Mouse (Mus musculus) heart, embryonic 16.5 days (tissue): ENCODE data around the gene Nmral1. TPM values are rescaled to one million over a fixed set of nuclear protein-coding genes. Genes with fewer than 3 reads are reported as not detected.
A peak's percentile ranks its signal among the peaks of the same experiment; 100 is the strongest.

Experiments
- ATAC-seq: fragments of 200-750 bp; cut with Nextera tagmentation; replicated peaks from 2 replicates; pipeline ENCODE4 v1.8.0; 2017; ENCODE audit warnings: moderate number of reproducible peaks; ENCODE audit not compliant: insufficient read depth, low FRiP score; ENCODE audit errors: extremely low read depth
- H3K27ac ChIP-seq: fragments of 300-500 bp; sonication (generic); 2 replicates; pipeline ENCODE4 v1.5.1; 2014; ENCODE audit warnings: mild to moderate bottlenecking, low read length, control low read depth, moderate library complexity
- H3K27me3 ChIP-seq: fragments of 300-500 bp; sonication (generic); 2 replicates; pipeline ENCODE4 v1.6.1; 2014; ENCODE audit warnings: low read length, mixed read lengths; ENCODE audit not compliant: control insufficient read depth, insufficient read depth
- H3K36me3 ChIP-seq: fragments of 300-500 bp; sonication (generic); 2 replicates; pipeline ENCODE4 v1.6.1; 2014; ENCODE audit not compliant: control insufficient read depth, insufficient read depth
- H3K4me1 ChIP-seq: fragments of 300-500 bp; sonication (generic); 2 replicates; pipeline ENCODE4 v1.6.1; 2014; ENCODE audit warnings: low read length, mixed read lengths; ENCODE audit not compliant: control insufficient read depth, insufficient read depth
- H3K4me2 ChIP-seq: fragments of 300-500 bp; sonication (generic); 2 replicates; pipeline ENCODE4 v1.6.1; 2014; ENCODE audit warnings: low read depth, mild to moderate bottlenecking, control low read depth, low read length
- H3K4me3 ChIP-seq: fragments of 300-500 bp; sonication (generic); 2 replicates; pipeline ENCODE4 v1.5.1; 2014; ENCODE audit warnings: mild to moderate bottlenecking, control low read depth, low read length
- H3K9ac ChIP-seq: fragments of 300-500 bp; sonication (generic); 2 replicates; pipeline ENCODE4 v1.6.1; 2014; ENCODE audit warnings: low read length, control low read depth
- H3K9me3 ChIP-seq: fragments of 300-500 bp; sonication (generic); replicated peaks from 2 replicates; pipeline ENCODE4 v1.6.1; 2016; ENCODE audit warnings: low read length; ENCODE audit not compliant: control insufficient read depth
- WGBS: fragments of 180-500 bp; shearing (Covaris S2); extraction: QIAGEN DNeasy Blood & Tissue Kit; methylation state at CpG from one replicate; pipeline ENCODE4 v1.1.7; 2014; 5-methylcytosine and 5-hydroxymethylcytosine counted together
- polyA plus RNA-seq: library from polyadenylated mRNA; unstranded; fragments of >200 nt; fragmentation: Nextera tagmentation; extraction: Ambion mirVana; gene quantifications from 2 replicates; pipeline ENCODE4 v1.2.1, GENCODE M21; 2015

The Nmral1 gene
- polyA plus RNA-seq, 1 experiment from 2014 or later = 29.9 TPM

GRCm38 (mm10) chr16:4725266-4725665 lies 6.1 kb upstream of the Nmral1 start:
- no peak overlapping the region for H3K9ac ChIP-seq
- no peak for ATAC-seq
- no peak overlapping the region for H3K27ac ChIP-seq
- H3K36me3 ChIP-seq = no peaks in the 10 kb centered on the region
- no peaks in the 10 kb centered on the region for H3K9me3 ChIP-seq
- 71% methylated on average over 4 of the region's 4 CpGs for WGBS
- no peak overlapping the region for H3K4me3 ChIP-seq
- H3K4me1 ChIP-seq = peaks cover 12% of the 10 kb centered on the region
- no peaks in the 10 kb centered on the region for H3K27me3 ChIP-seq
- no peak overlapping the region for H3K4me2 ChIP-seq

DNA sequence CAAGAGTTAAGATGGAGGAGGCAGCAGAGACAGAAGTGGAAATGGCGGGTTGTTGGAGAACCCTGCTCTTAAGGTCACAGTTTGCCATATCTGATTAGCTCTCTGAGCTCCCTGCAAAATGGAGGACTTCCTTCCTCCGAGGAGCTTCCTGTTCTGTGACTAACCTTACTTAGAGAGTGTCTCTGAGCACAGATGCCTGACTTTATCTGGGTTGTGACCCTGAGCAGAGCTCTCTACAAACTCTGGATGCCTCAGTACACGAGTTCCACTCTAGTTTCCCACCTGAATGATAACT lies 3.7 kb upstream of the Nmral1 start:
- Histone ChIP-seq H3K9ac (no peak overlapping the region), H3K36me3 (no peaks in the 10 kb centered on the region), H3K9me3 (no peaks in the 10 kb centered on the region), H3K27ac (peak overlapping the region; percentile 34; the same call in 1 of the 2 replicates), H3K4me2 (no peak overlapping the region), H3K4me1 (peaks cover 4% of the 10 kb centered on the region), H3K27me3 (no peaks in the 10 kb centered on the region), H3K4me3 (no peak overlapping the region)
- 51% methylated on average over 3 of the region's 3 CpGs for WGBS
- no peak for ATAC-seq

DNA sequence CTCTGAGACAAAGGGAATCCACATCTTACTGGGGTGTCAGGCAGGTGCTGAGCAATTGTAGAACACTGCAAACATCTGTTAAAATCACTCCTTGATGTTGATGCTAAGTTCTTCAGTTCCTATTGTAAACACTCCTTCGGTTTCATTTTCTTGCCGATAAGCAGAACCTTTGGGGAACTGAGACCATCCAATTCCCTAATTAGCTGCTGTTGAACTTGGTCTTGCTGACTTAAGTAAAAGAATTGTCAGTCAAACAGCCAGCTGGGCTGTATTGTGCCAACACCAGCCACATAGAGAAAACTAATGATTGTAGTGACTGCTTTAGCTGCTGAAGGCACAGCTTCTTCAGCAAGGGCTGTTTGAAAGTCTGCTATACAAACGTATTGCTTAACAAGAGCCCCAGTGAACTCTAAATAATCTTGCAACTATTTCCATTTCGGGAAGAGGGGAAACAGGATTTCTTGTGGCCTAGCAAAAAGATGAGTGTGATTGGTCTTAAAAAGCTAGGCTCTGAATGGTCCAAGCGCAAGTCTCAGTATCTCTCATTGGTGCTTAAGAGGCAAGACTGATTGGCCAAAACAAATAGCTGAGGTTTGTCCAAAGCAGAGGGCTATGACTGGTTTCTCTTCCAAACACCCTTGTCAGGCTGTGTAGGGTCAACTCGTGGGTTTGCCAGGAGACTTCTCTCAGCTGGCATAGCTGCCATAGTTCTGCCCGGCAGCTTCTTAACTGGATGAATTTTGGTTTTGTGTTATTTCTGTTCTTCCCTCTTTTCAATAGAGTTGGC lies 3.2 kb upstream of the Nmral1 start:
- Histone ChIP-seq H3K36me3 (no peaks in the 10 kb centered on the region), H3K27me3 (no peaks in the 10 kb centered on the region), H3K9me3 (no peaks in the 10 kb centered on the region), H3K4me2 (no peak overlapping the region), H3K9ac (no peak overlapping the region), H3K4me3 (no peak overlapping the region), H3K4me1 (no peaks in the 10 kb centered on the region), H3K27ac (peak overlapping the region; percentile 34; the same call in 1 of the 2 replicates)
- no peak for ATAC-seq
- 68% methylated on average over 7 of the region's 7 CpGs for WGBS

DNA sequence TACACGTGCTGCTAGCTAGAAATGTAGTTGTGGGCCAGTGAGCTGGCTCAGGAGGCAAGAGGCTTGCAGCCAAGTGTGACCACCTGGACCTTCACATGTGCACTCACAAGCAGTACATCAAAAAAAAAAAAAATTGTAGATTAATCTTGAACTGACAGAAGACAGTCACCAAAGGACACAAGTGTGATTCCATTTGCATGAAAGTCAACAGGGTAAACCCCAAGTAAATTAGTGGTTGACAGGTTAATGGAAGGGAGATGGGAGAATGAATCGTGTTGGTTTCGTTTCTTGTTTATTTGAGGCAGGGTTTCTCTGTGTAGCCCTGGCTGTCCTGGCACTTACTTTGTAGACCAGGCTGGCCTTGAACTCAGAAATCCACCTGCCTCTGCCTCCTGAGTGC lies 1.3 kb downstream of the Nmral1 start:
- 69% methylated on average over 3 of the region's 3 CpGs for WGBS
- Histone ChIP-seq H3K4me3 (peak overlapping the region; percentile 65), H3K27me3 (no peaks in the 10 kb centered on the region), H3K36me3 (0 out of 2 replicates have a peak, but pooled peaks cover 3% of the 10 kb centered on the region), H3K4me2 (peak overlapping the region; percentile 69), H3K9ac (no peak overlapping the region), H3K27ac (no peak overlapping the region), H3K4me1 (no peaks in the 10 kb centered on the region), H3K9me3 (no peaks in the 10 kb centered on the region)
- ATAC-seq = no peak

DNA sequence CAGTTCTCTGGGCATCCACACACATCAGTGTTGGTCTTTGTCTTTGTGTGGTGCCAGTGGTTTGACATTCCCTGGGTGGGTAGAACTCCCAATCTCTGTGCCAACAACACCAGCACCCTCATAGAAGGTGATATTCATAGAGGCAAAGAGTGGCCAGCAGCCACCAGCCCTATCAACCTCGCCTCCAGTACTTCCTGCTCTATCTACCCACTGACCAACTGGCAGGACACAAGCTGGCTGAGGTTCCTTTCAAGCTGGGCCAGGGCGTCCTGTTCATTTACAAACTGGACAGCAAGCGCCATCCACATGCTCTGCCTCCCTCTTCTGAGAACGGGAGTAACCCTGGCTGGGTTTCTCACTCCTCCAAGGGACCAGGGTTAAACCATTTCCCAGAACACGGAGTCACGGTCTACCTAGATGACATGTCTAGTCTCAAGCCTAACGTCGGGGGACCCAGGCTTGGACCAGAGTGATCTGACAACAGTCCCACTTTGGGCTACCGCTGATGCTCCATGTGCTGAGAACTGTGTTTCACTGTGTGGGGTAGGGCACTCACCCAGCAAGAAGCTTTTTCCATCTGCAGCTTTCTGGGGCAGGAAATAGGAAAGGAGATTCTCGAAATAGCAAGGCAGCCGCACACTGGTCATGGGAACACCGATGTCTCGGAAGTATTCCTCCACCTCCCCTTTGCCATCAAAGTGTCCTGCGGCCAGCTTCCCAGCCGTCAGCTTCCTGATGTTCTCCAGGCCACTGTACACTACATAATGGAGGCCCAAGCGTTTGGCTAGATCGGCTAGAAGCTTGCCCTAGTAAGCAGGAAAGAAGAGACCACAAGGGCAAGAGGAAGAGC lies 5.1 kb downstream of the Nmral1 start:
- no peak overlapping the region for H3K9ac ChIP-seq
- H3K27ac ChIP-seq = no peak overlapping the region
- no peak overlapping the region for H3K4me3 ChIP-seq
- H3K36me3 ChIP-seq = peaks cover 13% of the 10 kb centered on the region
- H3K4me2 ChIP-seq = no peak overlapping the region
- no peaks in the 10 kb centered on the region for H3K27me3 ChIP-seq
- H3K4me1 ChIP-seq = no peaks in the 10 kb centered on the region
- H3K9me3 ChIP-seq = no peaks in the 10 kb centered on the region
- 72% methylated on average over 17 of the region's 17 CpGs for WGBS
- ATAC-seq = no peak

- ATAC-seq = no peak
- peaks cover 40% of the 10 kb centered on the region for H3K36me3 ChIP-seq
Observed at GRCm38 (mm10) chr16:4711173-4711572, 8.0 kb downstream of the Nmral1 start.

GRCm38 (mm10) chr16:4705541-4705940 lies 13.6 kb downstream of the Nmral1 start:
- WGBS = 56% methylated on average over 4 of the region's 4 CpGs
- no peak overlapping the region for H3K9ac ChIP-seq
- peaks cover 78% of the 10 kb centered on the region for H3K36me3 ChIP-seq
- H3K27me3 ChIP-seq = no peaks in the 10 kb centered on the region
- no peaks in the 10 kb centered on the region for H3K9me3 ChIP-seq
- H3K4me2 ChIP-seq = no peak overlapping the region
- ATAC-seq = no peak
- no peaks in the 10 kb centered on the region for H3K4me1 ChIP-seq
- H3K4me3 ChIP-seq = no peak overlapping the region
- no peak overlapping the region for H3K27ac ChIP-seq

More at GRCm38 (mm10) chr16:4711173-4711572, 8.0 kb downstream of the Nmral1 start:
- Histone ChIP-seq H3K27ac (no peak overlapping the region), H3K4me3 (no peak overlapping the region), H3K27me3 (no peaks in the 10 kb centered on the region), H3K4me2 (no peak overlapping the region), H3K9ac (no peak overlapping the region), H3K4me1 (no peaks in the 10 kb centered on the region), H3K9me3 (no peaks in the 10 kb centered on the region)
- 93% methylated on average over 4 of the region's 4 CpGs for WGBS

DNA sequence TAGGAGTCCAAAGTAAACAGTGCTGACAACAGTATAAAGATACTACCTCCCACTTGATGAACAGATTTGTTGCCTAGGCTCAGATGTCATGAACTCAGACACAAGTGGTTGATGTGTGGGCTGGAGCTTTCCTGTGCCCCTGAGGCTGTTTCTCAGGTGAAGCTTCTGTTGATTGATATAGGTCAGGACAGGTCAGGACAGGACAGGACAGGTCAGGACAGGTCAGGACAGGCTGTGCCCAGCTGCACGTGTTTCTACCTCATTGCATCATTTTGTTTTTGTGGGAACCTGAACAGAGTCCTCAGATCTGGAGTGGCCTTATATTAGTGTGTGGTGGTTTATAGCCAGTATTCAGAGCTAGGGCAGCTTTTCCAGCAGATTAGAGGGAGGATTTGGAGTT lies 16.5 kb downstream of the Nmral1 start:
- Histone ChIP-seq H3K27me3 (no peaks in the 10 kb centered on the region), H3K9ac (no peak overlapping the region), H3K4me2 (no peak overlapping the region), H3K4me1 (no peaks in the 10 kb centered on the region), H3K4me3 (no peak overlapping the region), H3K27ac (no peak overlapping the region), H3K36me3 (peaks cover 85% of the 10 kb centered on the region), H3K9me3 (no peaks in the 10 kb centered on the region)
- ATAC-seq = no peak
- 77% methylated on average over 1 of the region's 1 CpGs for WGBS

DNA sequence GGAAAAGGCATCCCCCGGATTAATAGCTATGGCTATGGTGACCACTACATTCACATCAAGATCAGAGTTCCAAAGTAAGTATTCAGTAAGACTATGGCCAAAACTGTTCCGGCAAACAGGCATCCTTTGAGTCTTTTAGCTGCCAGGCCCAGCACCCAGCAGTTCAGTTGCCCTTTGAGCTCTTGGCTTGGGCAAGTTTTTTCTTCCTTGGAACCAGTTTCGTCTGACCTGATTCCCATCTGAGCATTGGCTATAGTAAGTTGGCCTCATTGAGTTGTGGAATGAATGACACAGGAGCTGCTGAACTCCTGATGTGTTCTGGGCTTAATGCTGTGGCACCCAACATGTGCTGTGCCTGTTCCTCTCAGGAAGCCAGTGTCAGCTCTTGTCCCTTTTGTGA lies 17.9 kb downstream of the Nmral1 start:
- Histone ChIP-seq H3K9ac (no peak overlapping the region), H3K27ac (no peak overlapping the region), H3K27me3 (no peaks in the 10 kb centered on the region), H3K4me3 (no peak overlapping the region), H3K36me3 (peaks cover 83% of the 10 kb centered on the region), H3K9me3 (no peaks in the 10 kb centered on the region), H3K4me2 (no peak overlapping the region), H3K4me1 (no peaks in the 10 kb centered on the region)
- ATAC-seq = no peak
- WGBS = 92% methylated on average over 3 of the region's 3 CpGs
